Mouse (Mus musculus): ENCODE measurements around the gene Matn4.

Matn4 gene

DNA sequence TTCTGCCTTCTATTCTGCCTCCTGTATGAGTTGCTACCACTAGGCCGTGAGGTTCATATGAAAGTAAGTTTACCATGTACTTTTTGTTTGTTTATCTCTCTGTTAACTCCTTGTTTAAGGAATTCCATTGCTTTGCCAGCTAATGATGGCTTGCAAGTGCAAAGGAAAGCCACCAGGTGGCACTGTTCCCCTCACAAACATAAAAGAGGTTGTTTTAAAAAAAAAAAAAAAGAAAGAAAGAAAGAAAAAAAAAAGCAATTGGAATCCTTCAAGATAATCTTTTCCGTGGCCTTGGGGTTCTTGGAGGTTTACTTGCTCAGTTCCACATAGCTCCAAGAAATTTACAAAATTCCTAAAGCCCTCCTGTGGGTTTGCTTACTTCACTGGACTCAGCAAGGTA, 12.2 kb upstream of the Matn4 start:
- DNase-seq (ENCODE audit: low spot score in 2 of 2) = no peak

GRCm38 (mm10) chr2:164414581-164414980, 9.6 kb upstream of the Matn4 start:
- DNase-seq (ENCODE audit: low spot score in 2 of 2) = no peak

GRCm38 (mm10) chr2:164414167-164414566, 9.2 kb upstream of the Matn4 start:
- no peak for DNase-seq (ENCODE audit: low spot score in 2 of 2)

- peak; percentile 43 to 82 for DNase-seq (ENCODE audit: low spot score in 2 of 2)
Observed at GRCm38 (mm10) chr2:164407708-164408107, 2.7 kb upstream of the Matn4 start.

DNA sequence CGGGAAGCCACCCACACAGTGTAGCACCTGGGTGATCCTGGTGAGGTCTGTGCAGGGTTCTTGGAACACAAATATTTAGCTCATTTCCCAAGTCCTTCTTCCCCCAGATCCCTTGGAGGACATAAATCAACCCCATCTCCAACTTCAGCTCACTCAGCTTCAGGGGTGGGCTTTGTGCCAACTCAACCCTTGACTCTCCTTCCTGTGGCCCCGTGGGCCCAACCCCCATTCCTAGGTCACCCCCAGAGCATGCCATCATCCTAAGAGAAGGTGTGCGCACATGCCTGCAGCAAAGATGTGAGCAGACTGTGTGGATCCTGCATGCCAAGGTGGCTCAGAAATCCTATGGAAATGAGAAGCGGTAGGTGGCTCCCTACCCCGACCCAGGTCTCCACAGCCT, 559 bp upstream of the Matn4 start:
- DNase-seq (ENCODE audit: low spot score in 2 of 2) = no peak

GRCm38 (mm10) chr2:164404082-164404990, 624 bp downstream of the Matn4 start:
- no peak for DNase-seq (ENCODE audit: low spot score in 2 of 2)

- no peak for DNase-seq (ENCODE audit: low spot score in 2 of 2)
Observed at GRCm38 (mm10) chr2:164403396-164404081, 1.4 kb downstream of the Matn4 start.

DNA sequence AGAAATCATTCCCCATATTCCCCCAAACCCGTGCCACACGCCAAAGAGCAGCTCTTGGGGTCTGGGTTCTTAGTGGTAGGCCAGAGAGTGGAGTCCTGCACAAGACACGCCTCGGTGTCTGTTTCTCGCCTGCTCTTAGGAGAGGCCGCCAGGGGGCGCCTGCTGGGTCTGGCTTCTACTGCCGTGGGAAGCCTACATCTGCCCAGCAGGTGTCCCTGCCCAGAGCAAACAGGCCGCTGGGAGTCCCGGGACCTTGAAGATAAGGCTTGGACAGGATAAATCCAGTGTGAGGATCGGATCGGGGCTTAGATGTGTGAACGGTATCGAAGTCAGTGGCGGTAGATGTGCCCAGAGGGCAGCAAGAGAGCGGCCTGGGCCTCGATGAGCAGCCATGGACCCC, 2.1 kb downstream of the Matn4 start, which contains the start of gene Rbpjl:
Gene Rbpjl (plus strand): TSS at position 236 of the 400 bp plus-strand sequence.
- DNase-seq (ENCODE audit: low spot score in 2 of 2) = peak; percentile 68 to 89

GRCm38 (mm10) chr2:164396911-164397310, 8.0 kb downstream of the Matn4 start:
- no peak for DNase-seq (ENCODE audit: low spot score in 2 of 2)

DNA sequence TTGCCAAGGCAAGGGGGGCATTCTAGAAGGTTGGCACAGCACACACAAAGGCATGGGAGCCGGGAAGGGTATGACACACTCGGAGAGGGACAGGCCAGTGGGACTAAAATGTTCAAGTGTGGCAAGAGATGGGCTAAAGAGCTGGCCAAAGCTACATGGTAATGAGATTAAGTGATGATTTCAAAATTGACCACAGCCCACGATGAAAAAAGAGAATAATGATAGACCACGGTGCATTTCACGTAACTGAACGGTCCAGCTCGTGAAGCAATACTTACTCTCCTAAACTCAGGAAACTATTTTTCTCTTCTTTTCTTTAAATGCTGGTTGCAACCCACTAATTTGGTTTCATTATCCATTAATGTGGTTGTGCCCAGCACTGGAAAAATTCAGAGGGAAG, 8.9 kb downstream of the Matn4 start:
- no peak for DNase-seq (ENCODE audit: low spot score in 2 of 2)

DNA sequence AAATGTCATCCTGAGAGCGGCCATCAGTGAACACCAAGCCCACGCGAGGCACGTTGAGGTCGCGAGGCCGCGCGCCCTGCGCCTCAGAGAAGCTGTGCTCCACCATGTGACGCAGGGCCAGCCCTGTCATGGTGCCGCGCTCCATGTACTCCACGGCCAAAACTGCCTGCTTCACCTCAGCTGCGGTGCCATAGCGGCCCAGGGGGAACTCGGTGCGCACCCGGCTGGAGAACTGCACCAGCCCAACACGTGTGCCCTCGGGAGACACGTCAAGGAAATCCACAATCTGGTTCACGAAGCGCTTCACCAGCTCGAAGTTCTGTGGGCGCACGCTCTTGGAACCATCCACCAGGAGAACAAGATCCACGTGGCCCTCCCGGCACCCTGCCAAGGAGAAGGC, 11.8 kb downstream of the Matn4 start:
- no peak for DNase-seq (ENCODE audit: low spot score in 2 of 2)

DNA sequence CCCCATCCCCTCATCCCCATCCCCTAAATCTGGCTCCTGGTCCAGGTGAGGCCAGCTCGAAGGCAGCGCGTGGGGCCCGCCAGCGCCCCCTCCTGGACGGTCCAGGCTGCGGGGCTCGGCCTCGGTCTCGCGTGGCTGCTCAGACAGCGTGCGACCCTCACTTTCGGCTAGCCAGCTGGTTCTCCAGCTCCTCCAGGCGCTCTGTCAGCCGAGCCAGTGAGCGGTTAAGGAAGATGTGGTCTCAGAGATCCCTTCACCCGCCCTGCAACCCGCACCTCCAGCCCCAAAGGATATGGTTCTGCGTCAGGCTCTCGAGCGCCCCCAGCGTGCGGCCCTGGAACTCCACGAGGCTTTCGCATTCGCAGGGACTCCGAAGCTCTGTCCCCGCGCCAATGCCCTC, 15.5 kb downstream of the Matn4 start:
- peak; percentile 78 to 93 for DNase-seq (ENCODE audit: low spot score in 2 of 2)

DNA sequence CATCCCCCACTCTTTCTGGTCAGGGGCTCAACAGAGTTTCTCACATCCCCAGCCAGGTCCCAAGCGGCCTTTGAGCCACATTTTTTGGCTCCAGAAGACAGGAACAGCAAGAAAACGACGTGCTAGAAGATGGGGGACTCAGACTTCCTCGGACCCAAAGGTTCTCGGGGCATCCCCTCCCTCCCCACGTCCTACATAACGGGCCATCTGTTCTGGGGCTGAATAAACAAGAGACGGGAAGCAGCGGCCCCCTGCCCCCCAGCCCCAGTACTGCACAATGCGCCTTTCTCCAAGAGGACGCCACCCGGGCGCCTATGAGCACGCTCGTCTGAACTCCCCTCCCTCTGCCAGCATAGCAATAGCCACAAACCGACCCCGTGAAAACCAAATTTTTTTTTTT, 15.9 kb downstream of the Matn4 start, which contains the start of gene Slpi:
Gene Slpi (minus strand): TSS at position 76 of the 400 bp plus-strand sequence.
- no peak for DNase-seq (ENCODE audit: low spot score in 2 of 2)

DNA sequence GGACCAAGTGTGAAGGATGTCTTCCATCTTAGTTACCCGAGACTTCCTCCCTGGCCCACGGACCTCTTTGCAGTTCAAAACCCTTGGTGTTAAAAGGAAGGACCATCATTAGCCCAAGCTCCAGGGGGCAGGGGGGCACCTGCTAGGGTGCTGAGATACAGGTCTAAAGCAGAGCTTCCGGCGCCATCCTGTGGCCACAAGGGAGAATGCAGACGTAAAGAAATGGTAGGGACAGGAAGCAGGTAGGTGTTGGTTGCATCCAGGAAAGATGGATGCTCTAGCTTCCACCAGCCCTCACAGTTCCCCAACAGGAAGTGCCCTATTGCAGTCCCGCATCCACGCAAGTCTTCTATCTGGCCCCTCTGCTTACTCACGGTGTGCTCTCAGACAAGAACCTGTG, 18.0 kb downstream of the Matn4 start:
- DNase-seq (ENCODE audit: low spot score in 2 of 2) = peak; percentile 50 to 79

DNA sequence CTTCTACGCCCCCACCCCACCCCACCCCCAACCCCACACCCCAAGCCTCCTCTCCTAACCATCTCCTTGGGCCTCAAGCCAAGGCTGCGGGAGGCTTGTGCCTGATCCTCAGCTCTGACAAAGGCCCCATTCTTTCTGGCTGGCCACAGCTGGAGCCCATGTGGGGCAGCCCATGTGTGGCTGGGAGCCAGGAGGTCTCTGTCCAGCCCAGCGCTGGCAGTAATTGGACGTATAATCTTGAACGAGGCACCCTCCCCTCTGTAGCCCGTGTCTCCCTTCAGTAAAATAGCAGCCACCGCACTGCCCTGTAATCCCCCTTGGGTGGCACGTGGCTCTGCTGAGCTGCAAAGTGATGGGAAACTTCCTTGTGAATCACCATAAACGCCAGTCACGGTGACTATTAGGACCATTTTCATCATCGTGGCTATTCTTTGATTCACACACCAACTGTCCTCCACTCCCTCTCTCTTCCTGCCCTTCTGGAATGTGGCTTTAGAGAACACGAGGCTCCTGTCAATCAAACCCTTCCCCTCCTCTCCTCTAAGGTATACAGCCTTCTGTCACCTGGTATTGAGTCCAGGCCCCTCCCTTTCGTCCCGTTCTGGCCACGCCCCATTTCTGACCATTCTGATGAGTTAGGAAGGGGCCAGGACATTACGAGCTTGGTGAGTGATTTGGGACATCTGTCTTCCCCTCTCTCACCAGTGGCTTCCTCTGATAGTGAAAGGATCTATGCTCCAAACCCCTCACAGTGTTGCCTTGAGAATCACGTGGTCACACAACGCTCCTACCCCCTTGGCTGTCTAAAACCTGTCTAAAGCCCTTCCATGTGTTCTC, 18.8 kb downstream of the Matn4 start:
- no peak for DNase-seq (ENCODE audit: low spot score in 2 of 2)

GRCm38 (mm10) chr2:164383656-164384399, 21.1 kb downstream of the Matn4 start:
- DNase-seq (ENCODE audit: low spot score in 2 of 2) = peak in 1 of 2 experiments; percentile 51

DNA sequence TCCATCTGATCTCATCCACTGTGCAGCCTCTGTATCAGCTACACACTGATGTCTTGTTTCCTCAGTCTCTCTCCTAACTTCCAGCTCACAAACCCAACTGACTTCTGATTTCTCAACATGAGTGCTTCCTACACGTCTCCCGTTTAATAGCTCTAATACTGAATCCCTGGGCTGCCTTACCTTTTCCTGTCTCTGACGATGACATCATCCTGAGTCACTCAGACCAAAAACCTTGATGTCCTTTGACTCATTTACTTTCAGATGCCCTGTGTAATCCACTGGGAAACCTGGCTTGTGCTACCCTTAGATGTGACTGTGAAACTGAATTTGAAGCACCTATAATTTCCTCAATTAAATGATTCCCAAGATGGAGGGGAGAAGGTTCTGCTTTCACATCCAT, 22.0 kb downstream of the Matn4 start:
- no peak for DNase-seq (ENCODE audit: low spot score in 2 of 2)

DNA sequence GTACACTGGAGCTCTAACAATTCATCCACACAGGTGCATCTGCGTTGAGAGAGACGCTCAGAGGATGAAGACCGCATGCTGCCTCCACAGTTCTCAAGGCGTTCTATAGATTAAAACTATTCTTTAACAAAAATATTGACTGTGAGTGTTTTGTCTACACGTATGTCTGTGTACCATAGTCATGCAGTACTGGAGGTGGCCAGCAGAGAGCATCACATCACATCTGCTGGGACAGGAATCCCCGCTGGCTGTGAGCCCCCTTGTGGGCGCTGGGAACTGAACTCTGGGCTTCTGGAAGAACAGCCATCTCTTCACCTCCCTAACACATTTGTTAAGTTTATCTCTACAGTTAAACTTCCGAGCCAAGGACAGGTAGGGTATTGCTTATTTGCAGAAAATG, 23.2 kb downstream of the Matn4 start:
- peak in 1 of 2 experiments; percentile 61 for DNase-seq (ENCODE audit: low spot score in 2 of 2)

- peak in 1 of 2 experiments; percentile 57 for DNase-seq (ENCODE audit: low spot score in 2 of 2)
Observed at GRCm38 (mm10) chr2:164377478-164378426, 27.2 kb downstream of the Matn4 start.

DNA sequence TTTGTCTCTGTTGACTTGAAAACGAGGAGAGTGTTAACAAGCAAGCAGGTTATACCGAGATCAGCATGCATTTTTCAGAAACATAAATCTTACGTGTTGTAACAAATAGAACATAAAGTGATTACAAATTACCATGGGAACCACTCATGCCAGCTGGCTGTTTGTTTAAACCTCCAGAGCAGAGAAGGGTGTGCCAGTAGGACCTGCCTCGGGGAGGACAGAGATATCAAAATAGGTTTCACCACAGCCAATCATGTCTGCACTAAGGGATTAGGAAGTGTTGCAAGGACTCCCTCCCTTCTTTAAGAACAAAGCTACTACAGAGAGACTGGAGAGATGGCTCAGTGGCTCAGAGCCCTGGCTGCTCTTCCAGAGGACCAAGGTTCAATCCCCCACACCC, 31.8 kb downstream of the Matn4 start:
- no peak for DNase-seq (ENCODE audit: low spot score in 2 of 2)
